Mouse (Mus musculus) cerebellum, adult 9-10 months (tissue): Measurements from ENCODE around the gene Speg.

Source experiments
- DNase-seq: peaks from one replicate; pipeline ENCODE4 v3.0.0; 2022

Gene Speg

DNA sequence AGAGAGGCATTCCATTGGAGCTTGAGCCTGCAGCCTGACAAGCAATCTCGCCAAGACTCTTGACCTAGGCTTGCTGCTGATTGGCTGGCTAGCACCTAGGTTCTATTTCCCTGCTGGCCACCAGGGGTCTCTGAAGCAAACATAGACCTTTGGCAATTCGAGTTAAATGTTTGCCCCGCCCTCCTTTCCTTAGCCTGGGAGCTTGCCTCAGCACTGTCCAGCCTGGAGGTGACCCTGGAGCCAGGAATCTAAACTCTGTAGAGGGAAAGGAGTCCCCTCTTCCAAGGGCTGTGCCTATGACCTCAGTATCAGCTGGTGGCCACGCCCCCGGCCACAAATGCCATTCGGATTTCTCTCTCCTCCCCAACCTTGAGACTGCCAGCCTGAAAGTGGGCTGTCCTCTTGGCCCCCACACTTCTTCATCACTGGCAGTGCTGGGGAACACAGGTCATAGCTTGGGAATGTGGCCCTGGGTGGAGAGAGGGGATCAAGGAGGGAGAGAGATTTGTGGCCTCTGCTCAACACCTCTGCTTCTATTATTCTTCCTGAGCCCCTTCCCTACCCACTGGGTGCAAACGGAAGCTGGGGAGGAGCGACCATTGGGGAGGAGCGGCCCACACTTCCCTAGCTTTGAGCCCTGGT, 23.8 kb downstream of the Speg start:
- DNase-seq = peak; percentile 87

DNA sequence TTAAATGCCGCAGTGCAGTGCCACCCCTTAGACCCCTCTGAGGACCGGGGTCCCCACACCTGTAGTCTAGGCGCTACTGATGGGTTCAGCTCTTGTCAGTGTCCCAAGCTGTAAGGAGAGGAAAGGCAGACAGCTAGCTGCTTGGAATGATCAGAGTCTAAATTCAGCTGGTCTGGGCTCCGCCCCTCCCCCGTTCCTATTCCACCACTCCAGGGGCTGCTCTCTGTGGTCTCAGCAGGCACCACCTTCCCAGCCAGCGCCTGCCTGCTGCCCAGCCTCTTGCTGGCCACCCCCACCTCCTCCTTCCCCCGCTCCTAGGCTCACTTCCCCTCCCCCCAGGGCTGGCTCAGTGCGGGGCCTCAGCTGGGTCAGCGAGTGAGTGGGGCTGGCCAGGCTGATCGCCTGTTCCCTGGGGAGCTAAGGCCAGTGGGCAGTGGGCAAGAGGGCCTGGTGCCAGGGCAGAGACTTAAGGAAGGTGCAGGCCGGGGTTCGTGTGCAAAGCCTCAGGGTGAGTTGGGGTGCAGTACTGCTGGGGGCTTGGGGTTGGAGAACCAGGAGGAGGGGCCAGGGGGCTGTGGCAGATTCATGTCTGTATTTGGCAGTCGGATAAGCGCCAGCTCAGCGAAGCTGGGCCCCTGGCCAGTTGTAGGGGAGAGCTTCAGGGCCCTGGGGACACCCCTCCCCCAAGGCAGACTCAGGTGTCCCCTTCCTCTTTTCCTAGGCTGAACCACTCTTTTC, 24.8 kb downstream of the Speg start:
- DNase-seq = peak; percentile 57

DNA sequence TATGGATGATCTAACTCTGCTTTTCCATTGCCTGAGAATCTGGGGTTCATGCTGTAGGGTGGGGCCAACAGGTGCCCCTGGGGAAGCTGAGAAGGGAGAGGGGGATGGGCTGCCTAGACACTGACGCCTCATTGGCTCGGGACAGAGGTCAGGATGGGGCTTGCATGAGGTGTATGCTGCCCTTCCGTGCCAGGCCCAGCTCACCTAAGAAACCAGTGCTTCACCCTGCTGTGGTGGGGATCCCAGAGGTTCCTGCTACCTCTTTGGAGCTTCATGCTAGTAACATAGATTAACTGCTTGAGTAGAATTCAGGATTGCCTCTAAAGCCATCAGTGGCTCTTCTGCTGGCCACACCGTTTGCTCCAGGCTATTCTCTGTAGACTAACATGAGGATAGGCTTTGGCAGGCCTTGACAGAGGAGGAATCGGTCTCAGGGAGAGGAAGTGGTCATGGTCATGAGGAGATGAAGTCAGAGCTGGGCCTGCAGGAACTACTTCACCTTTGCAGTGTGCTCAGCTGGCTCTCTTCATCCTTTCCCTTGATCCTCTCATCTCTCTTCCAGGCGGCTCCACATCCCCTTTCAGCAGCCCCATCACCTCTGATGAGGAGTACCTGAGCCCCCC, 25.5 kb downstream of the Speg start:
- DNase-seq = peak; percentile 48

DNA sequence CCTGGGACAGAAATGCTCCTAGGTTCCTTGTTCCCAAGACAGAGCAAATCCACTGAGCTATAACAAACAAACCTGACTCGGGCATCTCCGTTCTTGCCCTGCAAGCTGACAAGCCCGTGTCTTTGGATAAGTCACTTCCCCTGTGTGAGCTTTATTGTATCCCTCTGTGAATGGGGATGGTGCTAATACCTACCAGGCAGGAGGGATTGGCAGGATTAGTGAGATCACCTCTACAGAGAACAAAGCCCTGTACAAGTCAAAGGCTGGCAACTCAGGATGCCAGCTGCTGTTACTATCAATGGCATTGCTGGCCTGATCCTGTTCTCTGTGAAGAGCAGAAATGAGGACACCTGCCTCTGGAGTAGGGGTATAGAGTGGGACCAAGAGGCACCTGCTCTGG, 30.4 kb downstream of the Speg start:
- no peak for DNase-seq

DNA sequence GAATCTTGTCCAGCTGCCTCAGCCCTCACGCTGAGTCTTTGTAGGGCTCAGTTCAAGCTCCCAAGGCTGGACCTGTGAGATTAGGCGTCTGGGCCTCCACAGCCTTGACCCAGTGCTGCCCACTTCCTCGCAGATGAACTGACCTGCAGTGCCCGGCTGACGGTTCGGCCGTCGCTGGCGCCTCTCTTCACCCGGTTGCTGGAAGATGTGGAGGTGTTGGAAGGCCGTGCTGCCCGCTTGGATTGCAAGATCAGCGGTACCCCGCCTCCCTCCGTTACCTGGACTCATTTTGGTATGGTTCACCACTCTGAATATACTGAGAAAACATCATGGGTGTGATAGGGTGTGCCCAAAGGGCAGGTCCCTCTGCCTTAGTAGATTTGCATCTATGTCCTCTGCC, 31.1 kb downstream of the Speg start:
- no peak for DNase-seq

DNA sequence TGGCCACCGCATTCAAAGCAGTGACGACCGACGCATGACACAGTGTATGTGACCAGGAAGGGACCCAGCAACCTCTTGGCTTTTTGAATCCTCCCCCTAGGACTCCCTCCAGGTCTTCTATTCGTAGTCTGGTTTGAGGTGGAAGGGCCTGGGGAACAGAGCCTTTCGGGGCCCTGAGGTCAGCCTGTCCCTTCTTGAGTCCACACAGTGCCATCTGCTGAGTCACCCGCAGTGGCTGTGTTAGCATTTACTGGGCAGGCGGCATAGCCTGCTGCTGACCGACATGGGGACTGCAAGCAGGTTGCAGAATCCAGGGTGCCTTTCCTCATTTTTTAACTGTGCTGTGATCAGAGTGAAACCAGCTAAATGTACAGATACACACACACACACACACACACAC, 32.0 kb downstream of the Speg start:
- DNase-seq = no peak

DNA sequence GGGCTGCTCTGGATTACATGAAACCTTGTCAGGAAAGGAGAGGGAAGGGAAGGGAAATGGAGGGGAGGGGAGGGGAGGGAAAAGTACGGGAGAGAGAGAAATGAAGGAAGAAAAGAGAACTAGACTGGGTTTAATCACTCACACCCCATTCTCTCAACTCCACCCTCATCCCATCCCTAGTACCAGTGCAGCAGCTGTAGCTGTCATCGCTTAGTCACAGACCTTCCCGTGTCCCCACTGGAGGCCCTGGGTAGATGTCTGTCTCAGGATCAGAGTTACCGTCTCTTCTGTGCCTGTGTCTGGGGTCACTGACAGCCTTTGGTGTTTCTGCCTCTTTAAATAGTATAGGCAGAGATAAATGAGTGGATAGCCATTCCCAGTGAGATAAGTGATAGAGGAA, 33.1 kb downstream of the Speg start:
- DNase-seq = no peak

DNA sequence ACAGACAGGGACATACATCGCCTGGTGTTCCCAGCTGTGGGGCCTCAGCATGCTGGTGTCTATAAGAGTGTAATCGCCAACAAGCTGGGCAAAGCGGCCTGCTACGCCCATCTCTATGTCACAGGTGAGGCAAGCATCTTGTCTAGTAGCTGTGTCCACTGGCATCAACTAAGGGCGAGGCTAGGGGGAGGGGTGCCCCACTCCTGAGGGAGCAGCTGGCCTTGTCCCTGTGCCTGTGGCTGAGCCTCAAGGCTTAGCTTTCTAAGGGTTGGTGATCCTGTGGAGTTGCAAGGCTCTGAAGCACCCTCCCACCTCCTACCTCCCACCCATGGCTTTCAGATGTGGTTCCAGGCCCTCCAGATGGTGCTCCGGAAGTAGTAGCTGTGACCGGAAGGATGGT, 34.9 kb downstream of the Speg start:
- no peak for DNase-seq

DNA sequence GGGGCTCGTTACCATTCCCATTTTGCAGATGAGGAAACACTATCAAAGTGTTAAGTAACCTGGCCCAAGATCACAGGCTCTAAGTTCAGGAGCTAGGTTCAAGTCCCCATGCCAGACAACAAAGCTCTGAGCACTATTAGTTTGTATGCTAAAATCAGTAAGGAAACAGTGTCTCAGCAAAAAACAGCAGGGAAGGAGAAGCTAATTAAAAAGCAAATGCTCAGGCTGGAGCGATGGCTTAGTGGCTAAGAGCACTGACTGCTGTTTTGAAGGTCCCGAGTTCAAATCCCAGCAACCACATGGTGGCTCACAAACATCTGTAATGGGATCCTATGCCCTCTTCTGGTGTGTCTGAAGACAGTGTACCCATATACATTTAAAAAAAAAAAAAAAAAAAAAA, 37.1 kb downstream of the Speg start:
- DNase-seq = no peak

DNA sequence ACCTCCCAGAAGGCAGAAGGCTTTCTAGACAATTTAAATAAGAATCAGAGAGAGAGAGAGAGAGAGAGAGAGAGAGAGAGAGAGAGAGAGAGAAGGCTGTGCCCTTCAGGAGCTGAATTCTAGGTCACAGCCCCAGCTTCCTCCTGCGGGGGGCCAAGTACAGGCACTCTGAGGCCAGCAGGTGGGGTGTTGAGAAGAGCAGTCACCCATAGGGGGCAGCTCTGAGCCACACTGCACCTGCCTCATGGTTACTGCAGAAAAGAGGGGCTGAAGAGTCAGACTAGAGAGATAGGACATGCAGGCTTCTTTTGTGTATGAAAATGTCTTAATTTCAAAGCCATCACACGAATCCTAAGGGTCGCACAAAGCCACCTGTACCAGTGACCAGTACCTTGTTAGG, 38.7 kb downstream of the Speg start:
- DNase-seq = peak; percentile 93

DNA sequence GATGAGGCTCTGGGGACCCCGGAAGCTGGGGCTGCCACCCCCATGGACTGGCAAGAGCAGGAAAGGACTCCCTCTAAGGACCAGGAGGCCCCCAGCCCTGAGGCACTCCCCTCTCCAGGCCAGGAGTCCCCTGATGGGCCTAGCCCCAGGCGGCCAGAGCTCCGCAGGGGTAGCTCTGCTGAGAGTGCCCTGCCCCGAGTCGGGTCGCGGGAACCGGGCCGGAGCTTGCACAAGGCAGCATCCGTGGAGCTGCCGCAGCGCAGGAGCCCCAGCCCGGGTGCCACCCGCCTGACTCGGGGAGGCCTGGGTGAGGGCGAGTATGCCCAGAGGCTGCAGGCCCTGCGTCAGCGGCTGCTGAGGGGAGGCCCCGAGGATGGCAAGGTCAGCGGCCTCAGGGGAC, 46.7 kb downstream of the Speg start:
- DNase-seq = no peak

DNA sequence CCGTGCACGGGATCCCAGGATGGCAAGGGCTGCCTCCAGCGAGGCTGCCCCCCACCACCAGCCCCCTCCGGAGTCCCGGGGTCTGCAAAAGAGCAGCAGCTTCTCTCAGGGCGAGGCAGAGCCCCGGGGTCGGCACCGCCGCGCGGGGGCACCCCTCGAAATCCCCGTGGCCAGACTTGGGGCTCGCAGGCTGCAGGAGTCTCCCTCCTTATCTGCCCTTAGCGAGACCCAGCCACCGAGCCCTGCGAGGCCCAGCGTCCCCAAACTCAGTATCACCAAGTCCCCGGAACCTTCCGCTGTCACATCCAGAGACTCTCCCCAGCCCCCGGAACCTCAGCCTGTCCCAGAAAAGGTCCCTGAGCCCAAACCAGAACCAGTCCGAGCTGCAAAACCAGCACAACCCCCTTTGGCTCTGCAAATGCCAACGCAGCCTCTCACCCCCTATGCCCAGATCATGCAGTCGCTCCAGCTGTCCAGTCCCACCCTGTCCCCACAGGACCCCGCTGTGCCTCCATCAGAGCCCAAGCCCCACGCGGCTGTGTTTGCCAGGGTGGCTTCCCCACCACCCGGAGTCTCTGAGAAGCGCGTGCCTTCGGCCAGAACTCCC, 47.2 kb downstream of the Speg start:
- DNase-seq = no peak

DNA sequence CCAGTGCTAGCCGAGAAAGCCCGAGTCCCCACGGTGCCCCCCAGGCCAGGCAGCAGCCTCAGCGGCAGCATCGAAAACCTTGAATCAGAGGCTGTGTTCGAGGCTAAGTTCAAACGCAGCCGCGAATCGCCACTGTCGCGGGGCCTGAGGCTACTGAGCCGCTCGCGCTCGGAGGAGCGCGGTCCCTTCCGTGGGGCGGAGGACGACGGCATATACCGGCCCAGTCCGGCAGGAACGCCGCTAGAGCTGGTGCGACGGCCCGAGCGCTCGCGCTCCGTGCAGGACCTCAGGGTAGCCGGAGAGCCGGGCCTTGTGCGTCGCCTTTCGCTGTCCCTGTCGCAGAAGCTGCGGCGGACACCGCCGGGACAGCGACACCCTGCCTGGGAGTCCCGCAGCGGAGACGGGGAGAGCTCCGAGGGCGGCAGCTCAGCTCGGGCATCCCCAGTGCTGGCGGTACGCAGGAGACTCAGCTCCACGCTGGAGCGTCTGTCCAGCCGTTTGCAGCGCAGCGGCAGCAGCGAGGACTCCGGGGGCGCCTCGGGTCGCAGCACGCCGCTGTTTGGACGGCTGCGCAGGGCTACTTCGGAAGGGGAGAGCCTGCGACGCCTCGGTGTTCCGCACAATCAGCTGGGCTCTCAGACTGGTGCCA, 47.9 kb downstream of the Speg start:
- no peak for DNase-seq

DNA sequence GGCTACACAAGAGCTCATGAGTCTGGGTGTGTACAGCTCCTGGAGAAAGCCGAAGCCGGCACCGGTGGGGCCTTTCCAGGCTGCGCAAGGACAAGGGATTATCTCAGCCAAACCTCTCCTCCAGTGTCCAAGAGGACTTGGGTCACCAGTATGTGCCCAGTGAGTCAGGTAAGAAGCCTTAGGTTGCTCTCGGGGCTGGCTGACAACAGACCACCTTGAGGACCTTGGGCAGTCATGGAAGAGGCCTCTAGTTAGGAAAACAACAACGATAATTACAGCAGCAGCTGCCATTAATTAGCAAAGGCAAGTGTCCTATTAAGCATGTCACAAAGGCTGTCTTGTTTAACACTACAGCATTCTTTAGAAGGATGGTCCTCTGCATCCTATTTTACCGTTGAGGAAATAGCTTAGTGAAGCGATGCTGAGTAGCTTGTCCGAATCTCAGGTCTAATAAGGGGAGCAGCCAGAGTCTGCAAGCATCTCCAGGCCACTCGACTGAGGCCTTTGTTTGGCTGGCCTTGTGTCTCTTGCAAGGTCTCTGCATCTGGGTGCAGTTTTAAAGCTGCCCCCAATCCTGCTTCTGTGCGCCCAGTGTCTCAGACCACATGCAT, 48.8 kb downstream of the Speg start:
- no peak for DNase-seq

DNA sequence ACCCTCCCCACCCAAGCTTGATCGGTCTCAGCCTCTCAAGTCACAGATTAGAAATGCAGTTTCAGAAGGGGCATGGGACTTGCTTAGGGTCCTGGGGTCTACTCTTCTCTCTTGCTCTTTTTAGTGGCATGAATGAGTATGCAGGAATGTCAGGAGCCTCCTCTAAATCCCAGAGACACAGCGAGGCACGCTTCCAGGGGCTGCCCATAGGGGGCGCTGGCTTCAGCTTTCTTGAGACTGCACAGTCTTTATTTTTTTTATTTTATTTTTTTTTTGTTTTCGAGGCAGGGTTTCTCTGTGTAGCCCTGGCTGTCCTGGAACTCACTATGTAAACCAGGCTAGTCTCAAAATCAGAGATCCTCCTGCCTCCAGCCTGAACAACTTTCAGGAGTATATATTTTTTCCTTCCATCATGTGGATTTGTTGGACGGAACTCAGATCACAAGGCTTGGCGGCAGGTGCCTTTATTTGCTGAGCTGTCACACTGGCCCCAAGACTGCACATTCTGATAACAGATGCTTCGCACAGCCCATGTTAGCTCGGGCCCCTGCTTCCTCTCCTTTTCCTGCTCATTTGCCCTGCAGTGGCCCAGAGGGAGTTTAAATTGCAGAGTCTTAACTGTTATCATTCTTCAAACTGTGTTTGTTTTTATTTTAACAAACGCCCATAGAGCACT, 50.8 kb downstream of the Speg start:
- peak; percentile 85 for DNase-seq

DNA sequence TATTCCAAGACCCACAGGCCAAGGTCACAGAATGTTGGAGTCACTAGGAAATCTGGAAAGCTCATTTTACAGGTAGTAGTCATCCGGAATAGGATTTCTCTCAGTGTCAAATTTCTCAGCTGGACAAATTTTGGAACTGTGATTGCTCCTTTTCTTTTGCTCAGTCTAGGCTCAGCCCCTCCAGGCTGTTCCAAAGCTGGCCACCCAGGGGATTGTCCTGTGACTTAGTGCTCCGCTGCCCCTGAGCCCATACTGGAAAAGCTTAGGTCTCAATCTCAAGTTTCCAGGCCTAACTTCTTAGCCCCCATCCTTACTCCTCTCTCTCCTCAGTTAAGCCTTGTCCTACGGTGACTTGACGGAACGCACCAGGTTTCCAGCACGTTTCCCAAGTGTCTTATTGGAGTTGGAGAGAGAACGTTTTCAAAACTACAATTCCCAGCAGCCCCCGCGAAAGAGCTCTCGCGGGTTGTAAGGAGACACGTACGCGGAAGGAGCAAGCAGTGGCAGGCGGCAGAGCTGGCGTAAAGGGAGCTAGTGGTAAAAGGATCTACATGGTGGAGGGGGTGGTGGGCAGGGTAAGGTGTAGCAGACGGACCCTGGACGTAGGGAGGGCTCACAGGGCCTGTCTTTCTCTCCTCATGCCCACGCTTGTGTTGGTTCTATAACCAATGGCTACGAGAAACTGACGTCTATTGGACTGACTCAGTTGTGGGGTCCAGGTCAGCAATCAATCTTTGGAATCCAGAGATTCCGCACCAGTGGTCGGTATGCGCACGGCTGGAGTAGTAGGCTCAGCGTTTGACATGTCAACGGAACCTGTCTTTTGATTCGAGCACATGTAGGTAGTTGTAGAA, 60.6 kb downstream of the Speg start, which contains the start of gene Gmppa:
Gene Gmppa (plus strand): TSS at position 456 of the 854 bp plus-strand sequence.
- peak; percentile 85 for DNase-seq

DNA sequence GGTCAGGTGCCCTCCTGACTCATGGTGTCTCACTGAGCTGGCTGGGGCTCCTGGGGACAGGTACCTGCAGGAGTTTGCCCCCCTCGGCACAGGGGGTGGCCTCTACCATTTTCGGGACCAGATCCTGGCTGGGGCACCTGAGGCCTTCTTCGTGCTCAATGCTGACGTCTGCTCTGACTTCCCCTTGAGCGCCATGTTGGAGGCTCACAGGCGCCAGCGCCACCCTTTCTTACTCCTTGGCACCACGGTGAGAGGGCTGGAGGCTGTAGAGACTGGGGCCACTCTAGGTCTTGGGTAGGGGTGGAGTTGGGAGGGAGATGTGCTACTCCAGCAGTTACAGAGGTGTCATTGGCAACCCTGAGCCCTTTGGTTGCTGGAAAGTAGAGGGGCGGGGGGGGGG, 63.7 kb downstream of the Speg start:
- peak; percentile 54 for DNase-seq

DNA sequence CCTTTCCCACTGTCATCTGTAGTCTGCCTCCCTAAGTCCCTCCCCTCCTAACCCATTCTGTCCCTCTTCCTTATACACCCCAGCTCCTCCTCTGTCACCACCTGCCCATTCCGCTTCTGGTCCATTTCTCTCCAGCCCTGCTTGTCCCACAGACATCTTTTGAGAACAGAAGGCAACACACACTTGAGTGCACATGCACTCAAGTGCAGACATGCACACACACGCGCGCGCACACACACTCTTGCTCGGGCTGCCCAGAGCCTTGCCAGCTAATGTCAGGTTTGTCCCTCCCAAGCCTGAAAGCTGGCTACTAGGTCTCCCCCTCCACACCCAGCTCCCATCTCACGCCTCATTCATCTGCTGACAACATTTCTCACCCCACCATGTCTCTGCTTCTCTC, 65.6 kb downstream of the Speg start:
- peak; percentile 78 for DNase-seq

DNA sequence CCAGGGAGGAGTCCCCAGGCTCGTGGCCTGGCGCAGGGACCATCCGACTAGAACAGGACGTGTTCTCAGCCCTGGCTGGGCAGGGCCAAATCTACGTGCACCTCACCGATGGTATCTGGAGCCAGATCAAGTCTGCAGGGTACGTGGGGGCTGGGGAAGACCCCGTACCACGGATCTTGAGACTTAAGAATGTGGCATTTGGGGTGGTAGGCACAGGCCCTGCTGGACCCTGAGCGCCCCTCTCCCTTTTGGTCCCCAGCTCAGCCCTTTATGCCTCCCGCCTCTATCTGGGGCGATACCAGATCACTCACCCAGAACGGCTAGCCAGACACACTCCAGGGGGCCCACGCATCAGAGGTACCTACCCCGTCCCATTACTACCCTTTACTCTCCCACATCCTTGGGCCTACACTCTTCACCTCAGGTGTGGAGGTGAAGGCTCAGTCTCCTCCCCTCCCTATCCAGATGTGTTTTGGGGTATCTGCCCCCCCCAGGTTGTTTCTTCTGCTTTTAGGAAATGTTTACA, 66.4 kb downstream of the Speg start:
- peak; percentile 73 for DNase-seq

DNA sequence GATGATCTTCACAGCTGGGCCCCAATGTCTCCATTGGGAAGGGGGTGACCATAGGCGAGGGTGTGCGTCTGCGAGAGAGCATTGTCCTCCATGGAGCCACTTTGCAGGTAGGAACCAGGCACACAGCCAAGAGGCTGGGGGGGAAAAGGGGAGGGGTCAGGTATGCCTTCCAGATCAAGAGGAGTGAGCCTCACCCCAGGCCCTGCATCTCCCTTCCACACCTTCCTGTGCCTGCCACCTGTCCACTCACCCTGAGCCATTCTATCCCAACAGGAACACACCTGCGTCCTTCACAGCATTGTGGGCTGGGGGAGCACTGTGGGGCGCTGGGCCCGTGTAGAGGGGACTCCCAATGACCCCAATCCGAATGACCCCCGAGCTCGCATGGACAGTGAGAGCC, 67.1 kb downstream of the Speg start:
- DNase-seq = peak; percentile 86

DNA sequence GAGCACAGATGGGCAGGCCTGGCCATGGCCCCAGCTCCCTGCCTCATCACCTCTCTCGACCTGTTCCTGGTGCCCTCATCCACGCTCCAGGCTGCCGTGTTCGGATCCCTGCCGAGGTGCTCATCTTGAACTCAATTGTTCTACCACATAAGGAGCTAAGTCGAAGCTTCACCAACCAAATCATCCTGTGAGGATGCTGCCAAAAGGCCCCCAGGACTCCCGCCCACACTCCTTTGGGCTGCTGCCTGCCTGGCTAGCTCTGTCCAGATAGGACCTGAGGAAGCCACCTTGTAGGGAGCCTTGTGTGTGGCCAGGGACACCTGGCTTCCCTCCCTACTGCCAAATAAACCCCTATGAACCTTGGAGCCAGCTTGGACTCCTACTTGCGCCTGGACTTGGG, 67.7 kb downstream of the Speg start:
- peak; percentile 95 for DNase-seq
